Comparison of ENCODE assay signal across 8 mouse cellular contexts in genomic region chr9:103365290-103366247, GRCm38 (mm10). TPM values are rescaled to one million over a fixed set of nuclear protein-coding genes. Genes with fewer than 3 reads are reported as not detected.
DNase-seq lines count a peak whose midpoint lies in the region; ATAC-seq and TF ChIP-seq lines count a peak whose summit lies in the region.

Gene Cdv3, minus strand, starts transcription at chr9:103365840.

- H3K27me3 ChIP-seq in embryonic facial prominence, embryonic 15.5 days = no peaks in the 10 kb centered on the region
- H3K27me3 ChIP-seq in limb, embryonic 14.5 days (ENCODE audit: control insufficient read depth, insufficient read depth, low read length) = no peaks in the 10 kb centered on the region
- H3K27me3 ChIP-seq in midbrain, postnatal 0 days (ENCODE audit: insufficient read depth, low read length) = no peaks in the 10 kb centered on the region

- H3K4me1 ChIP-seq in bone marrow, adult 2 months (ENCODE audit: control insufficient read depth, insufficient read depth, low read length) = no peaks in the 10 kb centered on the region; the same call in 1 of the 2 replicates
- peaks cover 23% of the 10 kb centered on the region for H3K4me1 ChIP-seq in embryonic facial prominence, embryonic 15.5 days
- peaks cover 16% of the 10 kb centered on the region for H3K4me1 ChIP-seq in limb, embryonic 14.5 days (ENCODE audit: control insufficient read depth, insufficient read depth, low read length)
- peaks cover 11% of the 10 kb centered on the region; the same call in 1 of the 2 replicates for H3K4me1 ChIP-seq in midbrain, postnatal 0 days (ENCODE audit: insufficient read depth, low read length)

- peaks cover 5% of the 10 kb centered on the region; the same call in 1 of the 2 replicates for H3K36me3 ChIP-seq in embryonic facial prominence, embryonic 15.5 days
- H3K36me3 ChIP-seq in limb, embryonic 14.5 days (ENCODE audit: control insufficient read depth, insufficient read depth, low read length) = peaks cover 27% of the 10 kb centered on the region
- no peaks in the 10 kb centered on the region for H3K36me3 ChIP-seq in midbrain, postnatal 0 days (ENCODE audit: insufficient read depth, low read length)

- no peaks in the 10 kb centered on the region for H3K9me3 ChIP-seq in embryonic facial prominence, embryonic 15.5 days (replicated peaks)
- H3K9me3 ChIP-seq in limb, embryonic 14.5 days (ENCODE audit: control insufficient read depth, low read length) = no peaks in the 10 kb centered on the region
- no peaks in the 10 kb centered on the region for H3K9me3 ChIP-seq in midbrain, postnatal 0 days (ENCODE audit: low read length)

- peak; percentile 25; the same call in 1 of the 2 replicates for TF ChIP-seq POLR2A in bone marrow, adult 2 months (IDR thresholded peaks at IDR 0.05; ENCODE audit: borderline replicate concordance, control insufficient read depth, low read depth, low read length)
- TF ChIP-seq POLR2A in limb, embryonic 14.5 days (IDR thresholded peaks at IDR 0.05; ENCODE audit: borderline replicate concordance, extremely low read depth, insufficient read depth, insufficient read length) = peak; percentile 65; the same call in 1 of the 2 replicates

- peak within 1 kb of the TSS; percentile 97 for H3K9ac ChIP-seq in embryonic facial prominence, embryonic 15.5 days
- H3K9ac ChIP-seq in limb, embryonic 14.5 days (ENCODE audit: low read depth, low read length, severe bottlenecking) = peak within 1 kb of the TSS; percentile 94
- H3K9ac ChIP-seq in midbrain, postnatal 0 days (replicated peaks; ENCODE audit: low read length, poor library complexity, severe bottlenecking) = peak within 1 kb of the TSS; percentile 80

- no peak for TF ChIP-seq CTCF in bone marrow, adult 2 months (IDR thresholded peaks at IDR 0.05; ENCODE audit: control insufficient read depth, insufficient read depth, low read length)
- peak; percentile 36 for TF ChIP-seq CTCF in midbrain, postnatal 0 days (IDR thresholded peaks at IDR 0.05)

- ATAC-seq in embryonic facial prominence, embryonic 15.5 days (ENCODE audit: insufficient number of reproducible peaks, low FRiP score, low TSS enrichment, low read depth) = peak; percentile 99
- ATAC-seq in limb, embryonic 14.5 days (ENCODE audit: low FRiP score, low read depth) = peak; percentile 98
- peak; percentile 99 for ATAC-seq in midbrain, postnatal 0 days (ENCODE audit: low FRiP score)

- peak within 1 kb of the TSS; percentile 69 for H3K4me2 ChIP-seq in embryonic facial prominence, embryonic 15.5 days (replicated peaks)
- peak within 1 kb of the TSS; percentile 78 for H3K4me2 ChIP-seq in limb, embryonic 14.5 days (replicated peaks; ENCODE audit: low read depth, low read length, severe bottlenecking)
- peak within 1 kb of the TSS; percentile 86 for H3K4me2 ChIP-seq in midbrain, postnatal 0 days (ENCODE audit: low read depth, low read length, poor library complexity, severe bottlenecking)

- H3K4me3 ChIP-seq in bone marrow, adult 2 months (replicated peaks; ENCODE audit: control insufficient read depth, low read depth, low read length) = peak within 1 kb of the TSS; percentile 87
- H3K4me3 ChIP-seq in embryonic facial prominence, embryonic 15.5 days (replicated peaks) = peak within 1 kb of the TSS; percentile 95
- peak within 1 kb of the TSS; percentile 95 for H3K4me3 ChIP-seq in limb, embryonic 14.5 days (replicated peaks; ENCODE audit: low read length)
- H3K4me3 ChIP-seq in midbrain, postnatal 0 days (ENCODE audit: low read depth, low read length) = peak within 1 kb of the TSS; percentile 89

- 5% methylated on average over 91 of the region's 95 CpGs for WGBS in bone marrow, adult 2 months
- WGBS in embryonic facial prominence, embryonic 15.5 days = under 1% methylated on average over 81 of the region's 95 CpGs
- under 1% methylated on average over 64 of the region's 95 CpGs for WGBS in limb, embryonic 14.5 days
- WGBS in midbrain, postnatal 0 days = 1% methylated on average over 76 of the region's 95 CpGs

- peak within 1 kb of the TSS; percentile 99 for H3K27ac ChIP-seq in bone marrow, adult 2 months (ENCODE audit: control insufficient read depth, insufficient read depth, low read depth, low read length, poor library complexity)
- H3K27ac ChIP-seq in embryonic facial prominence, embryonic 15.5 days (replicated peaks) = peak within 1 kb of the TSS; percentile 98
- peak within 1 kb of the TSS; percentile 96 for H3K27ac ChIP-seq in limb, embryonic 14.5 days (replicated peaks; ENCODE audit: low read depth, low read length)
- peak within 1 kb of the TSS; percentile 83 for H3K27ac ChIP-seq in midbrain, postnatal 0 days (ENCODE audit: low read depth, low read length)

- DNase-seq in 416B (ENCODE audit: low read depth) = peak; percentile 100
- DNase-seq in heart, adult 8-10 months (ENCODE audit: low spot score) = peak; percentile 100
- DNase-seq in kidney, adult 9 months = peak; percentile 100
- DNase-seq in limb, embryonic 14.5 days (ENCODE audit: low spot score) = peak; percentile 100
- peak; percentile 100 for DNase-seq in midbrain, postnatal 0 days (ENCODE audit: low spot score)
- DNase-seq in spleen, postnatal 14 days (ENCODE audit: low spot score in 2 of 2) = peak; percentile 97

RNA-seq across cellular contexts. Expression of gene Cdv3, which starts in this region (rescaled TPM):
- 47.9 and 78.8 TPM in 2 replicates for polyA plus RNA-seq in bone marrow, adult 2 months (2011; ENCODE audit: insufficient read depth, insufficient read length, low replicate concordance, missing spikeins)
- polyA plus RNA-seq in embryonic facial prominence, embryonic 15.5 days (2015; fragmentation: Nextera tagmentation; extraction: Ambion mirVana) = 97.0 and 98.6 TPM in 2 replicates
- 100 to 1,000 TPM; 131 to 164 (median 151) TPM for total RNA-seq in heart, adult 8-10 months (2022)
- polyA plus RNA-seq in limb, embryonic 14.5 days (2012; rRNA removed) = 80.7 and 83.7 TPM in 2 replicates
- polyA plus RNA-seq in limb, embryonic 14.5 days (2014; fragmentation: Nextera tagmentation; extraction: Ambion mirVana) = 89.0 and 90.2 TPM in 2 replicates
- total RNA-seq in midbrain, postnatal 0 days (2014; rRNA removed) = 102 and 128 TPM in 2 replicates
- polyA plus RNA-seq in midbrain, postnatal 0 days (2015; fragmentation: Nextera tagmentation; extraction: Ambion mirVana) = 84.2 and 87.1 TPM in 2 replicates

Comparison
In these comparisons a context has a peak if more than half of its experiments do, and no peak if none do; other contexts are left out.
1. Peak in every context shown above with its lines: DNase-seq, ATAC-seq, H3K4me3 ChIP-seq and H3K27ac ChIP-seq.